Mouse (Mus musculus): ENCODE results near the gene Cers1. TPM values are rescaled to one million over a fixed set of nuclear protein-coding genes. Genes with fewer than 3 reads are reported as not detected.

The Cers1 gene
- total RNA-seq (2017) = not detected in 3 replicates

- no peak for ATAC-seq (replicated peaks; ENCODE audit: insufficient number of reproducible peaks, low FRiP score, low TSS enrichment, poor library complexity, severe bottlenecking)
These were observed at the start of gene Cers1 for GRCm38 (mm10) chr8:70315624-70316510. Gene Cers1, plus strand, starts transcription at chr8:70315775.

GRCm38 (mm10) chr8:70267674-70268073 is 47.9 kb upstream of the Cers1 start:
- no peak for ATAC-seq (replicated peaks; ENCODE audit: insufficient number of reproducible peaks, low FRiP score, low TSS enrichment, poor library complexity, severe bottlenecking)

GRCm38 (mm10) chr8:70268311-70268710 is 47.3 kb upstream of the Cers1 start:
- ATAC-seq (replicated peaks; ENCODE audit: insufficient number of reproducible peaks, low FRiP score, low TSS enrichment, poor library complexity, severe bottlenecking) = no peak

GRCm38 (mm10) chr8:70268799-70269565 is 46.6 kb upstream of the Cers1 start:
- ATAC-seq (replicated peaks; ENCODE audit: insufficient number of reproducible peaks, low FRiP score, low TSS enrichment, poor library complexity, severe bottlenecking) = no peak

- ATAC-seq (replicated peaks; ENCODE audit: insufficient number of reproducible peaks, low FRiP score, low TSS enrichment, poor library complexity, severe bottlenecking) = peak; percentile 62
These were observed 42.6 kb upstream of the Cers1 start for GRCm38 (mm10) chr8:70272949-70273348.

GRCm38 (mm10) chr8:70274350-70274749 is 41.2 kb upstream of the Cers1 start:
- no peak for ATAC-seq (replicated peaks; ENCODE audit: insufficient number of reproducible peaks, low FRiP score, low TSS enrichment, poor library complexity, severe bottlenecking)

- ATAC-seq (replicated peaks; ENCODE audit: insufficient number of reproducible peaks, low FRiP score, low TSS enrichment, poor library complexity, severe bottlenecking) = no peak
These were observed 39.1 kb upstream of the Cers1 start for GRCm38 (mm10) chr8:70276476-70276875.

GRCm38 (mm10) chr8:70278175-70278574 is 37.4 kb upstream of the Cers1 start:
- ATAC-seq (replicated peaks; ENCODE audit: insufficient number of reproducible peaks, low FRiP score, low TSS enrichment, poor library complexity, severe bottlenecking) = no peak

GRCm38 (mm10) chr8:70279266-70279665 is 36.3 kb upstream of the Cers1 start:
- ATAC-seq (replicated peaks; ENCODE audit: insufficient number of reproducible peaks, low FRiP score, low TSS enrichment, poor library complexity, severe bottlenecking) = no peak

GRCm38 (mm10) chr8:70281001-70281400 is 34.6 kb upstream of the Cers1 start:
- ATAC-seq (replicated peaks; ENCODE audit: insufficient number of reproducible peaks, low FRiP score, low TSS enrichment, poor library complexity, severe bottlenecking) = no peak

- peak; percentile 91 for ATAC-seq (replicated peaks; ENCODE audit: insufficient number of reproducible peaks, low FRiP score, low TSS enrichment, poor library complexity, severe bottlenecking)
These were observed 32.9 kb upstream of the Cers1 start, which contains the start of gene Homer3 for GRCm38 (mm10) chr8:70282603-70283135. Gene Homer3, plus strand, starts transcription at chr8:70282827.

- ATAC-seq (replicated peaks; ENCODE audit: insufficient number of reproducible peaks, low FRiP score, low TSS enrichment, poor library complexity, severe bottlenecking) = no peak
These were observed 32.2 kb upstream of the Cers1 start for GRCm38 (mm10) chr8:70283136-70284077.

GRCm38 (mm10) chr8:70284421-70284820 is 31.2 kb upstream of the Cers1 start:
- no peak for ATAC-seq (replicated peaks; ENCODE audit: insufficient number of reproducible peaks, low FRiP score, low TSS enrichment, poor library complexity, severe bottlenecking)

GRCm38 (mm10) chr8:70285304-70285703 is 30.3 kb upstream of the Cers1 start:
- no peak for ATAC-seq (replicated peaks; ENCODE audit: insufficient number of reproducible peaks, low FRiP score, low TSS enrichment, poor library complexity, severe bottlenecking)

GRCm38 (mm10) chr8:70286737-70287136 is 28.8 kb upstream of the Cers1 start:
- no peak for ATAC-seq (replicated peaks; ENCODE audit: insufficient number of reproducible peaks, low FRiP score, low TSS enrichment, poor library complexity, severe bottlenecking)

- no peak for ATAC-seq (replicated peaks; ENCODE audit: insufficient number of reproducible peaks, low FRiP score, low TSS enrichment, poor library complexity, severe bottlenecking)
These were observed 21.6 kb upstream of the Cers1 start for GRCm38 (mm10) chr8:70293988-70294405.

- ATAC-seq (replicated peaks; ENCODE audit: insufficient number of reproducible peaks, low FRiP score, low TSS enrichment, poor library complexity, severe bottlenecking) = no peak
These were observed 14.7 kb upstream of the Cers1 start for GRCm38 (mm10) chr8:70300881-70301280.

GRCm38 (mm10) chr8:70302358-70302890 is 13.2 kb upstream of the Cers1 start, which contains the start of the genes Ddx49 and Cope:
Gene Ddx49, minus strand, starts transcription at chr8:70302489.
Gene Cope, plus strand, starts transcription at chr8:70302518.
- ATAC-seq (replicated peaks; ENCODE audit: insufficient number of reproducible peaks, low FRiP score, low TSS enrichment, poor library complexity, severe bottlenecking) = peak; percentile 90

Data from monocyte, adult 5-6 weeks (primary cell).